Mouse (Mus musculus) thymus, adult 2 months (tissue): ENCODE results near the gene Mpp4. TPM values are rescaled to one million over a fixed set of nuclear protein-coding genes. Genes with fewer than 3 reads are reported as not detected.
A peak's percentile ranks its signal among the peaks of the same experiment; 100 is the strongest.

Source experiments
- DNase-seq: peaks from one replicate; pipeline ENCODE4 v3.0.0; 2021
- H3K27ac ChIP-seq: fragments of 200-500 bp; 2 replicates; pipeline ENCODE4 v1.5.1; 2012; ENCODE audit warnings: low read length, control low read depth; ENCODE audit not compliant: control insufficient read depth, insufficient read depth
- H3K27me3 ChIP-seq: fragments of 200-500 bp; 2 replicates; pipeline ENCODE4 v1.6.1; 2012; ENCODE audit warnings: mild to moderate bottlenecking, low read length, moderate library complexity, mixed read lengths; ENCODE audit not compliant: control insufficient read depth, insufficient read depth
- H3K36me3 ChIP-seq: fragments of 200-500 bp; 2 replicates; pipeline ENCODE4 v1.6.1; 2012; ENCODE audit warnings: mild to moderate bottlenecking, low read length, moderate library complexity; ENCODE audit not compliant: control insufficient read depth, insufficient read depth
- H3K4me1 ChIP-seq: fragments of 200-500 bp; replicated peaks from 2 replicates; pipeline ENCODE4 v1.6.1; 2012; ENCODE audit warnings: low read length; ENCODE audit not compliant: control insufficient read depth, insufficient read depth
- H3K4me3 ChIP-seq: fragments of 200-500 bp; 2 replicates; pipeline ENCODE4 v1.5.1; 2012; ENCODE audit warnings: mild to moderate bottlenecking, low read length, control low read depth, moderate library complexity; ENCODE audit not compliant: control insufficient read depth, insufficient read depth
- CTCF ChIP-seq: fragments of 200-500 bp; IDR thresholded peaks from 2 replicates; pipeline ENCODE4 v1.5.1; 2012; ENCODE audit warnings: mild to moderate bottlenecking, control low read depth, low read length, moderate library complexity, borderline replicate concordance; ENCODE audit not compliant: control insufficient read depth, poor library complexity, insufficient read depth; ENCODE audit errors: extremely low read depth
- POLR2A ChIP-seq: fragments of 200-500 bp; IDR thresholded peaks from 2 replicates; pipeline ENCODE4 v1.6.1; 2012; ENCODE audit warnings: mild to moderate bottlenecking, low read length, control low read depth, moderate library complexity; ENCODE audit not compliant: control insufficient read depth, poor library complexity, insufficient read depth; ENCODE audit errors: extremely low read depth
- WGBS: fragments of 180-500 bp; shearing (Covaris S2); methylation state at CpG from one replicate; pipeline ENCODE4 v1.1.7; 2018; 5-methylcytosine and 5-hydroxymethylcytosine counted together
- polyA plus RNA-seq: library from polyadenylated mRNA; depleted of rRNA; stranded (reverse); fragments of >200 nt; gene quantifications from 2 replicates; pipeline ENCODE4 v1.2.3, GENCODE M21; 2012; rRNA removed

Gene Mpp4
- 9.8 and 11.5 TPM in 2 replicates for polyA plus RNA-seq

DNA sequence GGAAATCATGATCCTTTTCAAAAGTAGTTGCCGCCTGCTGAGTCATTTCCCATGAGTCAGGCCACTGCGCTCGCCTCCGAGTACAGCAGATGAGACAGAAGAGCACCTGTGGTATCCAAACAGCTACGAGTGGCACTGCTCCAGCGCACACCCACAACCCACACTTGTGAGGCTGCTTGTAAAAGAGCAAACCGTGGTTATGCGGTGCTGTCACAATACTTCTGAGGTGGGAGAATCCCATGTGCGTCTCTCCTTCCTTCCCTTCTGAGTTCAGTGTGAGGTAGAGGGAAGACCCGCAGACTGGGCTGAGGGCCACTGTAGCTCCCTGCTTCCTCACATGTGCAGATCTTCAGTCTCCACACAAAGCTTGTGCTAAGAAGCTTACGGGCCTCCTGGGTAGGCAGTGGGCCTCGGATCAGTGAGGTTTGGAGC is at the start of gene Mpp4:
Gene Mpp4 (minus strand): TSS at position 360 of the 432 bp plus-strand sequence.
- peaks cover 38% of the 10 kb centered on the region for H3K4me1 ChIP-seq
- peak within 1 kb of the TSS; percentile 88 for H3K27ac ChIP-seq
- H3K4me3 ChIP-seq: no peak within 1 kb of the TSS
- TF ChIP-seq CTCF: no peak
- TF ChIP-seq POLR2A: peak; percentile 22; the same call in 1 of the 2 replicates
- no peaks in the 10 kb centered on the region for H3K36me3 ChIP-seq
- peak; percentile 77 for DNase-seq
- 4% methylated on average over 12 of the region's 12 CpGs for WGBS
- no peaks in the 10 kb centered on the region for H3K27me3 ChIP-seq

DNA sequence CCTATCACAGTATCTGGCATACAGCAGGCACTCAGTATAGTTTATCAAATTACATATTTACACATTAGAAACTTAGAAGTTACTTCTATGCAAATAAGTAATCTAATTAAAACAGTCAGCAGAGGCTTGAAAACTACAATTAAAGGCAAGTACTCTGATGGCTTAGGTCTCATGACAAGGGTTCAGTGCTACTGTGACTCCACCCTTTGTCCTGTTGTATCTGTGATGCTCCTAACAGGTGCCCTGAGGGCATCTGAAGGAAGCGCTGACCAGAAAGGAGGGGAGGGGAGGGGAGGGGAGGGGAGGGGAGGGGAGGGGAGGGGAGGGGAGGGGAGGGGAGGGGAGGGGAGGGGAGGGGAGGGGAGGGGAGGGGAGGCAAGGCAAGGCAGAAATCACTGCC is 49.8 kb upstream of the Mpp4 start:
- Histone ChIP-seq H3K36me3 (peaks cover 23% of the 10 kb centered on the region), H3K27me3 (no peaks in the 10 kb centered on the region), H3K4me3 (no peak overlapping the region), H3K4me1 (no peaks in the 10 kb centered on the region), H3K27ac (no peak overlapping the region)
- TF ChIP-seq POLR2A: no peak
- no peak for TF ChIP-seq CTCF
- no peak for DNase-seq
- no CpG with 5 or more reads among the region's 1 CpGs for WGBS

DNA sequence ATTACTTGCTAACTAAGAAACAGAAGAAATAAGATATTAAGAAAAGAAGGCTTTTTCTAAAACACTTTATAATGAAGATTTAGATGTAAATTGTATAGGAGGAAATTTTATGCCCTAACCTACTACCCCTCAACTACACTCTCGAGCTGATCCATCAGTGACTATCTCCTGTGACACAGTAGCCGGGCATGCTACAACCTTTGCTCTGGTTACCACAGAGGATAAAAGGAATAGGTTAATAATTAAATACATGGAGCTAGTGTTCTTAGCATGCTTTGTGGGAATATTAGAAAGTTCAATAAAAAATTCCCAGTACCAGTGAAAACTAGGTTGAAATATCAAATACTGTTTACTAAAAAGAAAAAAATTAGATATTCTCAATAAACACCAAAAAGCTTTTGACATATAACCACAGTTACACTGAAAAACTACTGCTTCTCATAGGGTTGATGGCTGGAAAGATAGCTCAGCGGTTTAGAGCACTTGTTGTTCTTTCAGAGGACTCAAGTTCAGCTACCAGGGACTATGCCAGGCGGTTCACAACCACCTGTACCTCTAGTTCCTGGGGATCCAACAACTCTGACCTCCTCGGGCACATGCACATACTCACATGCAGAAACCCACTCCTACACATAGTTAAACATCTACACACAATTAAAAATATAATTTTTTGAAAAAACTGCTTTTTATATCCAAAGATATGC is 49.0 kb upstream of the Mpp4 start:
- Histone ChIP-seq H3K4me3 (no peak overlapping the region), H3K4me1 (no peaks in the 10 kb centered on the region), H3K27me3 (no peaks in the 10 kb centered on the region), H3K36me3 (peaks cover 23% of the 10 kb centered on the region), H3K27ac (no peak overlapping the region)
- WGBS: 83% methylated on average over 5 of the region's 5 CpGs
- TF ChIP-seq POLR2A: no peak
- no peak for TF ChIP-seq CTCF
- no peak for DNase-seq

DNA sequence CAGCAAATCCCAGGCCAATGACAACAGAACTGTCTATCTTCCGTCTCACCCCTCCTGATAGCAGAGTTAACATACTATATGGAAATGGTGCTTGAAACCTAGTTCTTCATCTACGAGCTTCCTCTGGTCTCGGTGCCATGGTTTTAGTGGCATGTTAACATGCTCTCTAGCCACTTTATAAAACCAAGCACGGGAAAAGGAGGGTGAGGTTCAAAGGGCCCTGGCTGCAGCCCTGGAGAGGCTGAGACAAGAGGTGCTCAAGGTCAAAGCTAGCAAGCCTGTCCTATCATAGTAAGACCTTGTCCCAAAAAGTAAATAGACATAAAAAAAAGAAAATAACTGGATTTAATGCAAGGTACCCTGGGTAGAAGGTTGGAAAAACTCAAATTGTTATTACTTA is 48.5 kb upstream of the Mpp4 start:
- TF ChIP-seq POLR2A: no peak
- no peak for TF ChIP-seq CTCF
- 72% methylated on average over 4 of the region's 4 CpGs for WGBS
- Histone ChIP-seq H3K27me3 (no peaks in the 10 kb centered on the region), H3K36me3 (peaks cover 21% of the 10 kb centered on the region), H3K27ac (no peak overlapping the region), H3K4me3 (no peak overlapping the region), H3K4me1 (no peaks in the 10 kb centered on the region)
- DNase-seq: no peak

DNA sequence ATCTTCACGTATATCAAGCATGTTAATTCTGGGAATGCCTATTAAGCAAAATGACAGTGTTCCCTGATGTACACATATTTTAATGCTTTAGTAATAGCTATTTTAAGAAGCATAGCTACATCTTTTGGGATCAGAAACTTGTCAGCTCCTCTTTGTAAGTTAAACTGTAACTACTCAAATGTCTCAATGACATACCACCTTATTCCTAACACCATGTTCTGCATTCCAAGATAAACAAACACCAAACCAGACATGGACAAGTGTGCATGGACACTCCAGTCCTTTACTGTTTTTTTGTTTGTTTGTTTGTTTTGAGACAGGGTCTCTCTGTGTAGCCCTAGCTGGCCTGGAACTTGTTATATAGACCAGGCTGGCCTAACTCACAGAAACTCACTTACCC is 45.1 kb upstream of the Mpp4 start:
- Histone ChIP-seq H3K27ac (no peak overlapping the region), H3K4me1 (no peaks in the 10 kb centered on the region), H3K36me3 (peaks cover 13% of the 10 kb centered on the region), H3K27me3 (no peaks in the 10 kb centered on the region), H3K4me3 (no peak overlapping the region)
- TF ChIP-seq CTCF (no peak), POLR2A (no peak)
- 91% methylated on average over 1 of the region's 1 CpGs for WGBS
- no peak for DNase-seq

DNA sequence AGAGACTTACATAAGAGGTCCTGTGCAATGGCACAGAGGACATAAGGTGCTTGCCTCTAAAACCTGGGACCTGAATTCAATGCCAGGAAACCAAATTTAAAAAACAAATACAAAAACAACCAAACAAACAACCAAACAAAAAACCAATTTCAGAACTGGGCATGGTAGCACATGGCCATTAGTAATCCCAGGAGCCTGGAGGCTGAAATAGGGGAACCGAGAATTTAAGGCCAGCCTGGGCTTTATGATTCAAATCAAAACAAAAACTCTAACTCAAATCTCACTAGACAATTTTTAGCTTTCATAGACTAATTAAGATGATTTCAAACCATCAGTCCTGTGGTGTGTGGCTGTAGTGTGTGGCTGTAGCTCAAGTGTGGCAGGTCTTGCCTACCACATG is 41.3 kb upstream of the Mpp4 start:
- no peaks in the 10 kb centered on the region for H3K4me1 ChIP-seq
- H3K36me3 ChIP-seq: peaks cover 13% of the 10 kb centered on the region
- H3K27ac ChIP-seq: no peak overlapping the region
- no peak for TF ChIP-seq POLR2A
- no peak for TF ChIP-seq CTCF
- DNase-seq: no peak
- WGBS: 97% methylated on average over 1 of the region's 1 CpGs
- no peak overlapping the region for H3K4me3 ChIP-seq
- no peaks in the 10 kb centered on the region for H3K27me3 ChIP-seq
